Mouse (Mus musculus): ENCODE data around the gene Camta1.
A peak's percentile ranks its signal among the peaks of the same experiment; 100 is the strongest.

DNA sequence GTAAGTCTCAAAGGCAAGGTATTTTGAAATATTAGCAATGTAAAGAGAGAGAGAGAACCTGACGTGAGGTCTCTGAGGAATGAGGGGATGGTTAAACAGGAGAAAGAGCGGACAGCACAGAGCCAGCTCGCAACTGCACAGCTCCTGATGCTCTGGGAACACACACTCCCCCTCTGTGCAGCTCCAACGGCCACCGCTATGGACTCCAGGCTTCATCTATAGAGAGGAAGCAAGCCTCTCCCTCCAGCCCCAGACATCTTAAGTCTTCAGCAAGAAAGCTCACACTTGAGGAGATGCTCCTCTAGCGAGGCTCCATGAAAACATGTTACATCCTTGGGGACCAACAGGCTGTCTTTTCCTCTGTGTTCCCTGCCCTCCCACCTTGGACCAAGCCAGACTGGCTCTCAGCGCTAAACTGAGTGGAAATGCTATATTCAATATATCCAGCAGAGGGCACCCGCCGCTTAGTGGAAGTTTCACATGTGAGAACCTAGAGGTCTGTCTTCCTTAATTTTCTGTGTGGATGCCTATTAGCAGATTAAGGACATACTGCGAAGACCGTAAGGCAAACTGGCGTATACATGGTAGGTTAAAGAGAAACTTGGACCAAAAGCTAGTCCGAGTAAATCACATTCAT lies 788.5 kb downstream of the Camta1 start:
- peak; percentile 95 for TF ChIP-seq CTCF (IDR thresholded peaks at IDR 0.05; ENCODE audit: low read depth)
- no peak for TF ChIP-seq EP300 (optimal IDR thresholded peaks at IDR 0.05)

Data from stomach, postnatal 0 days (tissue).